Mouse (Mus musculus): ENCODE data around the gene Eef1akmt3.

GRCm38 (mm10) chr10:127065981-127066380 lies 24.7 kb upstream of the Eef1akmt3 start:
- TF ChIP-seq CTCF (IDR thresholded peaks at IDR 0.05; ENCODE audit: insufficient read depth, low read depth, low read length) (no peak), POLR2A (IDR thresholded peaks at IDR 0.05; ENCODE audit: insufficient read depth, low read depth, low read length) (no peak)

Data from olfactory bulb, adult 2 months (tissue).